In genomic region chr2:146222279-146223175, GRCm38 (mm10) we compare ENCODE assay signal across 8 mouse cellular contexts. TPM values are rescaled to one million over a fixed set of nuclear protein-coding genes. Genes with fewer than 3 reads are reported as not detected.
DNase-seq lines count a peak whose midpoint lies in the region; ATAC-seq lines count a peak whose summit lies in the region.

No protein-coding gene starts in this region.

- H3K27ac ChIP-seq in forebrain, embryonic 16.5 days (ENCODE audit: low read length), result peak overlapping the region; percentile 98
- H3K27ac ChIP-seq in neural tube, embryonic 14.5 days (ENCODE audit: low read depth, low read length), result peak overlapping the region; percentile 90

- intact Hi-C loops in left cerebral cortex, postnatal 36 days (cut with DNase I), result loop anchor here (5.0 kb wide), 1 partner anchor 265 kb away; no protein-coding TSS in a partner anchor

- H3K36me3 ChIP-seq in forebrain, embryonic 16.5 days (ENCODE audit: control insufficient read depth, insufficient read depth), result no peaks in the 10 kb centered on the region
- no peaks in the 10 kb centered on the region for H3K36me3 ChIP-seq in neural tube, embryonic 14.5 days (ENCODE audit: control insufficient read depth, insufficient read depth, low read length)

- H3K4me1 ChIP-seq in forebrain, embryonic 16.5 days (replicated peaks; ENCODE audit: control insufficient read depth, insufficient read depth, low read length), result peaks cover 60% of the 10 kb centered on the region
- peaks cover 18% of the 10 kb centered on the region; the same call in 1 of the 2 replicates for H3K4me1 ChIP-seq in neural tube, embryonic 14.5 days (ENCODE audit: control insufficient read depth, insufficient read depth, low read length)

- DNase-seq in frontal cortex, adult 2 months (ENCODE audit: extremely low spot score in 1 of 2, low spot score in 1 of 2), result no peak
- peak; percentile 12 for DNase-seq in thymus, postnatal 14 days
- no peak for DNase-seq in thymus, adult 18-20 months
- DNase-seq in left cerebral cortex, postnatal 36 days (ENCODE audit: low spot score in 2 of 2), result peak; percentile 43 to 56
- no peak for DNase-seq in layer of hippocampus, adult 11-12 months (ENCODE audit: low spot score)

- no peaks in the 10 kb centered on the region for H3K27me3 ChIP-seq in forebrain, embryonic 16.5 days (replicated peaks; ENCODE audit: control insufficient read depth, insufficient read depth, low read length)
- peaks cover 21% of the 10 kb centered on the region for H3K27me3 ChIP-seq in neural tube, embryonic 14.5 days (ENCODE audit: control insufficient read depth, insufficient read depth, low read length)

- peak overlapping the region; percentile 91 for H3K4me3 ChIP-seq in forebrain, embryonic 16.5 days (replicated peaks; ENCODE audit: low read length)
- peak overlapping the region; percentile 71 for H3K4me3 ChIP-seq in neural tube, embryonic 14.5 days (ENCODE audit: low read depth, low read length)

- H3K9ac ChIP-seq in forebrain, embryonic 16.5 days (replicated peaks; ENCODE audit: low read depth, low read length), result peak overlapping the region; percentile 98
- H3K9ac ChIP-seq in neural tube, embryonic 14.5 days (replicated peaks; ENCODE audit: low read depth, low read length), result peak overlapping the region; percentile 87

- ATAC-seq in frontal cortex, adult (ENCODE audit: low TSS enrichment), result peak; percentile 18
- ATAC-seq in forebrain, embryonic 16.5 days, result peak; percentile 29
- peak; percentile 52 for ATAC-seq in neural tube, embryonic 14.5 days (ENCODE audit: low read depth)

- peak overlapping the region; percentile 86 for H3K4me2 ChIP-seq in forebrain, embryonic 16.5 days (ENCODE audit: low read length)
- H3K4me2 ChIP-seq in neural tube, embryonic 14.5 days (ENCODE audit: low read depth, low read length), result peak overlapping the region; percentile 91

- WGBS in forebrain, embryonic 16.5 days, result under 1% methylated on average over 120 of the region's 133 CpGs
- WGBS in neural tube, embryonic 14.5 days, result under 1% methylated on average over 101 of the region's 133 CpGs

- no peaks in the 10 kb centered on the region for H3K9me3 ChIP-seq in forebrain, embryonic 16.5 days (ENCODE audit: control insufficient read depth, low read length)
- no peaks in the 10 kb centered on the region for H3K9me3 ChIP-seq in neural tube, embryonic 14.5 days (ENCODE audit: control insufficient read depth, low read length)

RNA-seq across cellular contexts. Expression of gene Insm1, which starts 0.8 kb away (rescaled TPM):
- polyA plus RNA-seq in frontal cortex, adult 2 months (2012; rRNA removed), result 6.4 and 8.0 TPM in 2 replicates
- 9.1 and 11.8 TPM in 2 replicates for polyA plus RNA-seq in forebrain, embryonic 16.5 days (2015; fragmentation: Nextera tagmentation; extraction: Ambion mirVana)
- 1 to 10 TPM; 3.9 to 6.1 TPM for total RNA-seq in left cerebral cortex, postnatal 36 days (2021)
- polyA plus RNA-seq in neural tube, embryonic 14.5 days (2014; fragmentation: Nextera tagmentation; extraction: Ambion mirVana), result 1.4 and 1.8 TPM in 2 replicates

Comparison
In these comparisons a context has a peak if more than half of its experiments do, and no peak if none do; other contexts are left out.
1. DNase-seq: peak in thymus, postnatal 14 days (single experiment) and left cerebral cortex, postnatal 36 days (2 of 2); none in frontal cortex, adult 2 months (0 of 2), thymus, adult 18-20 months (0 of 2) and layer of hippocampus, adult 11-12 months (single experiment).
2. Peak in every context shown above with its lines, with median percentiles within 50 percentile points of each other: ATAC-seq.